Mouse (Mus musculus) liver, embryonic 11.5 days (tissue): ENCODE measurements at regions not wholly inside any gene's neighbourhood (a gene's known extent, or its start where the extent isn't known, plus 50 kb on each side); places are given as distances from the start of the nearest gene placed in this dataset.
"Not testable (repeated sequence)": the region's sequence is repeated elsewhere in the genome, so short reads cannot be mapped to it uniquely, and the experiment has no call there.

Experiments used
- ATAC-seq: fragments of 200-750 bp; cut with Nextera tagmentation; replicated peaks from 2 replicates; pipeline ENCODE4 v1.8.0; 2017; ENCODE audit warnings: moderate number of reproducible peaks, mild to moderate bottlenecking, moderate TSS enrichment, moderate library complexity; ENCODE audit not compliant: low FRiP score
- DNase-seq: peaks from one replicate; pipeline ENCODE4 v3.0.0-alpha.2; 2017; ENCODE audit warnings: low spot score
- H3K27ac ChIP-seq: fragments of 300-500 bp; sonication (generic); 2 replicates; pipeline ENCODE4 v1.5.1; 2014; ENCODE audit warnings: mild to moderate bottlenecking, low read depth, low read length, control low read depth
- H3K27me3 ChIP-seq: fragments of 300-500 bp; sonication (generic); replicated peaks from 2 replicates; pipeline ENCODE4 v1.6.1; 2014; ENCODE audit warnings: low read length, mixed read lengths; ENCODE audit not compliant: control insufficient read depth, insufficient read depth
- H3K36me3 ChIP-seq: fragments of 300-500 bp; sonication (generic); 2 replicates; pipeline ENCODE4 v1.6.1; 2014; ENCODE audit warnings: mild to moderate bottlenecking, low read length, moderate library complexity, mixed read lengths; ENCODE audit not compliant: control insufficient read depth, insufficient read depth
- H3K4me1 ChIP-seq: fragments of 300-500 bp; sonication (generic); replicated peaks from 2 replicates; pipeline ENCODE4 v1.6.1; 2014; ENCODE audit warnings: low read length, mixed read lengths; ENCODE audit not compliant: control insufficient read depth, insufficient read depth
- H3K4me2 ChIP-seq: fragments of 300-500 bp; sonication (generic); 2 replicates; pipeline ENCODE4 v1.6.1; 2014; ENCODE audit warnings: mild to moderate bottlenecking, control low read depth, moderate library complexity
- H3K4me3 ChIP-seq: fragments of 300-500 bp; sonication (generic); 2 replicates; pipeline ENCODE4 v1.5.1; 2014; ENCODE audit warnings: low read depth, low read length, control low read depth
- H3K9ac ChIP-seq: fragments of 300-500 bp; sonication (generic); 2 replicates; pipeline ENCODE4 v1.6.1; 2014; ENCODE audit warnings: low read depth, low read length, control low read depth
- H3K9me3 ChIP-seq: fragments of 300-500 bp; sonication (generic); 2 replicates; pipeline ENCODE4 v1.6.1; 2016; ENCODE audit warnings: low read length, inconsistent platforms, mixed read lengths; ENCODE audit not compliant: control insufficient read depth
- WGBS: fragments of 180-500 bp; shearing (Covaris S2); extraction: QIAGEN DNeasy Blood & Tissue Kit; methylation state at CpG from one replicate; pipeline ENCODE4 v1.1.7; 2014; 5-methylcytosine and 5-hydroxymethylcytosine counted together

GRCm38 (mm10) chrX:50576824-50577223, 148.5 kb upstream of the Olfr1324 start:
- H3K4me2 ChIP-seq, result 0 out of 2 replicates have a peak overlapping the region, but pooled peaks have one; percentile 17
- no peaks in the 10 kb centered on the region for H3K4me1 ChIP-seq
- 51% methylated on average over 7 of the region's 7 CpGs for WGBS
- no peaks in the 10 kb centered on the region for H3K27me3 ChIP-seq
- no peak overlapping the region for H3K27ac ChIP-seq
- no peak for ATAC-seq
- H3K9ac ChIP-seq, result no peak overlapping the region
- no peak overlapping the region for H3K4me3 ChIP-seq
- peak; percentile 55 for DNase-seq
- H3K9me3 ChIP-seq, result no peaks in the 10 kb centered on the region
- no peaks in the 10 kb centered on the region for H3K36me3 ChIP-seq

- H3K9me3 ChIP-seq, H3K4me3 ChIP-seq, H3K9ac ChIP-seq, H3K27me3 ChIP-seq, H3K36me3 ChIP-seq, H3K4me2 ChIP-seq, H3K27ac ChIP-seq, ATAC-seq, H3K4me1 ChIP-seq: not testable (repeated sequence)
- peak; percentile 57 for DNase-seq
- WGBS, result 63% methylated on average over 14 of the region's 14 CpGs
These were observed 144.1 kb upstream of the Olfr1324 start for GRCm38 (mm10) chrX:50572191-50573095.

- Histone ChIP-seq H3K27me3 (no peaks in the 10 kb centered on the region), H3K4me1 (no peaks in the 10 kb centered on the region), H3K9ac (no peak overlapping the region), H3K9me3 (no peaks in the 10 kb centered on the region), H3K36me3 (no peaks in the 10 kb centered on the region; the same call in 1 of the 2 replicates), H3K4me3 (no peak overlapping the region), H3K27ac (no peak overlapping the region), H3K4me2 (no peak overlapping the region)
- DNase-seq (no peak), ATAC-seq (no peak)
- WGBS, result 58% methylated on average over 6 of the region's 6 CpGs
These were observed 140.8 kb upstream of the Olfr1324 start for GRCm38 (mm10) chrX:50569087-50569486.

- H3K4me2 ChIP-seq, result no peak overlapping the region
- H3K27me3 ChIP-seq, result no peaks in the 10 kb centered on the region
- H3K4me1 ChIP-seq, result no peaks in the 10 kb centered on the region
- H3K27ac ChIP-seq, result no peak overlapping the region
- no peak overlapping the region for H3K9ac ChIP-seq
- WGBS, result 71% methylated on average over 5 of the region's 5 CpGs
- H3K9me3 ChIP-seq, result no peaks in the 10 kb centered on the region
- ATAC-seq (no peak), DNase-seq (peak; percentile 51)
- H3K36me3 ChIP-seq, result no peaks in the 10 kb centered on the region; the same call in 1 of the 2 replicates
- no peak overlapping the region for H3K4me3 ChIP-seq
These were observed 138.0 kb upstream of the Olfr1324 start for GRCm38 (mm10) chrX:50566345-50566744.

- not testable (repeated sequence) for H3K27ac ChIP-seq, H3K9ac ChIP-seq, H3K4me1 ChIP-seq, H3K4me2 ChIP-seq, H3K36me3 ChIP-seq, ATAC-seq, H3K27me3 ChIP-seq, H3K9me3 ChIP-seq, H3K4me3 ChIP-seq, DNase-seq
- WGBS, result 73% methylated on average over 5 of the region's 5 CpGs
These were observed 136.7 kb upstream of the Olfr1324 start for GRCm38 (mm10) chrX:50565031-50565430.

- Histone ChIP-seq H3K36me3 (no peaks in the 10 kb centered on the region), H3K9me3 (no peaks in the 10 kb centered on the region), H3K4me3 (no peak overlapping the region), H3K4me1 (no peaks in the 10 kb centered on the region), H3K9ac (no peak overlapping the region), H3K27me3 (no peaks in the 10 kb centered on the region), H3K27ac (no peak overlapping the region), H3K4me2 (no peak overlapping the region)
- WGBS, result 38% methylated on average over 2 of the region's 2 CpGs
- DNase-seq (no peak), ATAC-seq (no peak)
These were observed 132.6 kb upstream of the Olfr1324 start for GRCm38 (mm10) chrX:50560915-50561314.

GRCm38 (mm10) chrX:50550297-50550696, 122.0 kb upstream of the Olfr1324 start:
- peak overlapping the region; percentile 46 for H3K4me2 ChIP-seq
- H3K36me3 ChIP-seq, result no peaks in the 10 kb centered on the region
- ATAC-seq (no peak), DNase-seq (peak; percentile 33)
- 55% methylated on average over 10 of the region's 10 CpGs for WGBS
- no peaks in the 10 kb centered on the region for H3K27me3 ChIP-seq
- no peak overlapping the region; the same call in 1 of the 2 replicates for H3K9ac ChIP-seq
- no peaks in the 10 kb centered on the region for H3K9me3 ChIP-seq
- no peaks in the 10 kb centered on the region for H3K4me1 ChIP-seq
- no peak overlapping the region for H3K27ac ChIP-seq
- peak overlapping the region; percentile 28 for H3K4me3 ChIP-seq

- Histone ChIP-seq H3K9ac (peak overlapping the region; percentile 25; the same call in 1 of the 2 replicates), H3K27me3 (no peaks in the 10 kb centered on the region), H3K27ac (no peak overlapping the region), H3K4me2 (peak overlapping the region; percentile 46), H3K4me3 (peak overlapping the region; percentile 28), H3K9me3 (no peaks in the 10 kb centered on the region), H3K4me1 (no peaks in the 10 kb centered on the region), H3K36me3 (no peaks in the 10 kb centered on the region)
- ATAC-seq (no peak), DNase-seq (no peak)
- 61% methylated on average over 3 of the region's 3 CpGs for WGBS
These were observed 121.4 kb upstream of the Olfr1324 start for GRCm38 (mm10) chrX:50549713-50550112.

GRCm38 (mm10) chrX:50537785-50538159, 109.5 kb upstream of the Olfr1324 start:
- Histone ChIP-seq H3K4me2 (peak overlapping the region; percentile 16; the same call in 1 of the 2 replicates), H3K4me3 (peak overlapping the region; percentile 42)
- DNase-seq, H3K36me3 ChIP-seq, H3K4me1 ChIP-seq, H3K27ac ChIP-seq, H3K9ac ChIP-seq, H3K9me3 ChIP-seq, ATAC-seq, H3K27me3 ChIP-seq: not testable (repeated sequence)
- 47% methylated on average over 4 of the region's 4 CpGs for WGBS
